Mouse (Mus musculus) left cerebral cortex, adult 6 months (tissue): ENCODE measurements around the gene St14. TPM values are rescaled to one million over a fixed set of nuclear protein-coding genes. Genes with fewer than 3 reads are reported as not detected.

ENCODE experiments used
- long read RNA-seq, 2 experiments: library from polyadenylated mRNA; unstranded; transcript quantifications; one replicate each; pipeline ENCODE4 v2.0.0; 2019 to 2020
- polyA plus RNA-seq: library from polyadenylated mRNA; unstranded; fragments of <200 nt; fragmentation: Nextera tagmentation; gene quantifications from 2 replicates; pipeline ENCODE4 v1.2.3, GENCODE M21; 2021

Gene St14
- 0.21 and 0.29 TPM in 2 replicates for polyA plus RNA-seq
- long read RNA-seq, experiment 1, result 0 reads
- long read RNA-seq, experiment 2, partial matches to known transcripts, result 1 of 1 reads
- long read RNA-seq, experiment 2, other reads (novel, unspliced or antisense), result 0 of 1 reads

DNA sequence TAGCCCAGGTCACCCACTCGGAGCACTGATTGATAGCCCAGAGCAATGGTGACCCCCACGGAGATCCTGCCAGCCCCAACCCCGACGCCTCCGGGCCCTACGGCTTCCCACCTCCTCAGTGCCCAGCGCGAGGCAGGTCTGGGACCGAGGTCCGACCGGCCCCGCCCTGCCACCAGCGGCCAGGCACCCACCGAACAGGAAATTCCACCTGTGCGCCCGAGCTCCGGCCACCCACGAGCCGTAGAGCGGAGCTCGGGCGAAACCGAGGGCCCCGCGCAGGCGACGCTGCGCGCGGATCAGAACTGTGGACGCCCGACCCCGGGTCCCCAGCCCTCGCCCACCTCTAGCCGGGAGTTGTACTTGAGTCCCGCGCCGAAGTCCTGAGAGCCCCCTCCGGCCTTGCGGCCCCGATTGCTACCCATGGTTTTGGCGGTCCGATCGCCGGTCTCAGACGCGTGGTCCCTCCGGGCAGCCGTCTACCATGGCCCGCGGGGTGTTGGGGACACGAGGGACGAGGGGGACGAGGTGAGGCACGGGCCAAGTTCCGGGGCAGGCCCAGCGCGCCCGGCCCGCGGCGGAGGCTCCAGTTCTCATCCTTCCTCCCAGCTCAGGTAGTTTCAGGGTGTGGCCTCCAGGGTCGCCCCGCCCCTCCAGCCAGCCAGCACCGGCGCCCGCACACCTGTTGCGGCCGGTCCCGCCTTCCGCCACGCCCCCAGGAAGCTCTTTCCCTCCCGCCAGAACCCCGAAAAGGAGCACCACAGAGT lies at the start of gene St14:
TSS of gene St14 (minus strand) at position 649 of the 764 bp plus-strand sequence.

Other genes starting within 250 kb of the St14 start
- gene Adamts15, start 209.4 kb downstream of the St14 start, polyA plus RNA-seq, result 0.43 and 0.53 TPM in 2 replicates
- 1.3 and 2.0 TPM in 2 replicates for gene Adamts8, start 189.3 kb downstream of the St14 start, polyA plus RNA-seq
- 4.5 and 5.0 TPM in 2 replicates for gene Zbtb44, start 101.2 kb downstream of the St14 start, polyA plus RNA-seq
- 206 and 220 TPM in 2 replicates for gene Aplp2, start 80.0 kb upstream of the St14 start, polyA plus RNA-seq
- 9.3 and 10.5 TPM in 2 replicates for gene Prdm10, start 148.7 kb upstream of the St14 start, polyA plus RNA-seq